Mouse (Mus musculus) large intestine, adult 2 months (tissue): ENCODE results near the gene Slc25a34. TPM values are rescaled to one million over a fixed set of nuclear protein-coding genes. Genes with fewer than 3 reads are reported as not detected.

ENCODE experiments used
- DNase-seq: peaks from one replicate; pipeline ENCODE4 v3.0.0-alpha.2; 2012; ENCODE audit warnings: low read depth, low spot score
- whole genome bisulfite sequencing: fragments of 180-500 bp; shearing (Covaris S2); methylation state at CpG from one replicate; pipeline ENCODE4 v1.1.7; 2018; 5-methylcytosine and 5-hydroxymethylcytosine counted together
- polyA plus RNA-seq: library from polyadenylated mRNA; depleted of rRNA; stranded (reverse); fragments of >200 nt; gene quantifications from 2 replicates; pipeline ENCODE4 v1.2.3, GENCODE M21; 2012; rRNA removed

The Slc25a34 gene
- polyA plus RNA-seq: 7.4 and 16.4 TPM in 2 replicates

DNA sequence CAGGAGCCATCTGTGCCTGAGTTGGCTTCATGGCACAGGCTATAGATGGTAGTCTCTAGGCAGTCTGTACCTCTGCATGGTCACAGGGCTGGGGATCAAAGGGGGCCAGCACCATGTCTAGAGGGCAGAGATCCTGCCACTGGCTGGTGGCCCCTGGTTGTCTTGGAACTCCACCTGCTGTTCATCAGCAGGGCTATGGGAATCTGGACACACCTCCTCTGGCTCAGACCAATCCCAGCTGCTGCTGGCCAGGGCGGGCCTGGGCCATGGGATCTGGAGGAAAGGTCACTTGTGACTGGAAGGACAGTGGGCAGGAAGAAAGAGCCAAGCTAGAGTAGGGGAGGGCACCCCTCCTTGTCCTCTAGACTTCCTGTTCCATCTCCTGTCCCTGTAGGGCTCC lies at the start of gene Slc25a34:
Gene Slc25a34, minus strand, starts transcription at position 156 of the 400 bp plus-strand sequence.
- no peak for DNase-seq
- WGBS: 0% methylated on average over 1 of the region's 1 CpGs

DNA sequence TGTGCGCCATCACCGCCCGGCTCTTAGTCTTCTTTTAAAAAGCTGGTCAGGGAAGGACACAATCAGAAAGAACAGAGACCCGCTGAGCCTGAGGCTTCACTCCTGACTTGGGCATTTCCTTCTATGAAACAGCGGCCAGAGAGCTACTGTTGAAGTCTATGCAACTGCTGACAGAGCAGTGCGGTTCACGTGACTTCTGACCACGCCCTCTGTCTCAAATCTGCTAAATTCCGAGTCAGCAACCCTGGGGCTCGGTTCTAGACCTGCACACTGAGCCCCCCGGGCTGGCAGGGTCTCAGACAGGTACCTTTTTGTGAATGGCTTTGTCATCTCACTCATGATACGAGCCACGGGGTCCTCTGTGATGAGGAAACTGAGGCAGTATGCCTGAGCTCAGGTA lies 48.7 kb upstream of the Slc25a34 start:
- 73% methylated on average over 13 of the region's 13 CpGs for WGBS
- DNase-seq: no peak

DNA sequence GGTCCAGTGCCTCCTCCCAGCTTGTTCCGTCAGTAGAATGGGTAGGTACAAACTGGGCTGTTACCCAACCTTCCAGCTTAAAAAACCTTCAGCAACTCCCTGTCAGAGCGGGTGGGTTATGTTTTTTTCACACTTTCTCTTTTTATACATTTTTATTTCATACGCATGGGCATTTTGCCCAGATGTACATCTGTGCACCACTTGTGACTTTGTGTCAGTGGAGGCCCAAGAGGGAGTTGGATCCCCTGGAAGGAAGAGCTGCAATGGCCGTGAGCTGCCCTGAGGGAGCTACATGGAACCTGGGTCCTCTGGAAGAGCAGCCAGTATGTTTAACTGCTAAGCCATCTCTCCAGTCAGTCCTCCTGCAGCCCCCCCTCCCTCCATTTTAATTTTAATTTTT lies 47.8 kb upstream of the Slc25a34 start:
- WGBS: 81% methylated on average over 4 of the region's 4 CpGs
- no peak for DNase-seq

DNA sequence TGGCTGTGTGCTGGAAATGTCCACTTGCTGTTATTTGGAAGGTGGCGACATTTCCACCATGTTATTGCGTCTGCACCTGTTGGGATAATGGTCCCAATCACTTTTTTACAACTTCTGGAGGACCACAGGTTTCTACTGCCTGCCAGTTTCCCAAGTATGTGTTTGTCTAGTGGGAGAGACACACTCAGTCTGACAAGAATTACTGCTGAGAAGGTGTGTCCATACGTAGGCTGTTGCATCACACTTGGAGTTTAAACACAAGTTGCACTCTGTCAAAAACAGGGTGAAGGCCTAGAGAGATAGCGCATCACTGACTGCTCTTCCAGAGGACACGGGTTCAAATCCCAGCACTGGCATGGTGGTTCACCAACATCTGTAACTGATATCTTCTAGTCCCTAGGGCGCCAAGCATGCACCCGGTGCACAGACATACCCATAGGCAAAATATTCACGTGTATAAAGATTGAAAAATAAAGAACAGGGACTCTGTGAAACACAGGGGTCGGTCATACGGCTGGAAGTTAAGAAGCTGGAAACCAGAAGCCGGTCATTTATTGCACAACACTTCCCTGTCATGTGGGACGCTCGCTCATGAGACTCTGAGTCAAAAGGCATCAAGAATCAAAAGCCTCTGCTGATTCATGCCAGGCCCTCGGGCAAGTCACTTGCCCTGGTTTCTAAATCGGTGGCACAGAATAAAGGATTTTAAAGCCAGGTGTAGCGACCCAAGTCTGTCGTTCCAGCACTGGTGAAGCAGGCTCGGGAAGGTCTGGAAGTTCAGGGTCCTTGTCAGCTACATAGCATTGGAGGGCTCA lies 46.5 kb upstream of the Slc25a34 start:
- WGBS: 64% methylated on average over 18 of the region's 18 CpGs
- peak; percentile 42 for DNase-seq

DNA sequence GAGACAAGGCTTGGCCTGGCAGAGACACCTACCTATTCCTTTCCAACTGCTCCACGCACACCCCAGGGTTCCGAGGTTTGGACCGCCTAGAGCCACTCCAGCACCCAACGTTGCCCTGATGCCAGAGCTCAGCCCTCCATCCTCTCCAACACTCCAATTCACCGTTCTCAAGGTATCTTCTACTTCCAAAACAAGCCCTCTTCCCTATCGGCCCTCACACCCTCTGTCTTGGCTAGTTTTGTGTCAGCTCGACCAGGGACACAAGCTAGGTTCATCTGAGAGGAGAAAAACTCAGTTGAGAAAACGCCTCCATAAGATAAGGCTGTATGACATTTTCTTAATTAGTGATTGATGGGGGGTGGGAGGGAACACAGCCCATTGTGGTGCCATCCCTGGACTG lies 41.2 kb upstream of the Slc25a34 start, which contains the start of gene Plekhm2:
Gene Plekhm2, minus strand, starts transcription at position 101 of the 400 bp plus-strand sequence.
- no peak for DNase-seq
- 81% methylated on average over 8 of the region's 8 CpGs for WGBS

DNA sequence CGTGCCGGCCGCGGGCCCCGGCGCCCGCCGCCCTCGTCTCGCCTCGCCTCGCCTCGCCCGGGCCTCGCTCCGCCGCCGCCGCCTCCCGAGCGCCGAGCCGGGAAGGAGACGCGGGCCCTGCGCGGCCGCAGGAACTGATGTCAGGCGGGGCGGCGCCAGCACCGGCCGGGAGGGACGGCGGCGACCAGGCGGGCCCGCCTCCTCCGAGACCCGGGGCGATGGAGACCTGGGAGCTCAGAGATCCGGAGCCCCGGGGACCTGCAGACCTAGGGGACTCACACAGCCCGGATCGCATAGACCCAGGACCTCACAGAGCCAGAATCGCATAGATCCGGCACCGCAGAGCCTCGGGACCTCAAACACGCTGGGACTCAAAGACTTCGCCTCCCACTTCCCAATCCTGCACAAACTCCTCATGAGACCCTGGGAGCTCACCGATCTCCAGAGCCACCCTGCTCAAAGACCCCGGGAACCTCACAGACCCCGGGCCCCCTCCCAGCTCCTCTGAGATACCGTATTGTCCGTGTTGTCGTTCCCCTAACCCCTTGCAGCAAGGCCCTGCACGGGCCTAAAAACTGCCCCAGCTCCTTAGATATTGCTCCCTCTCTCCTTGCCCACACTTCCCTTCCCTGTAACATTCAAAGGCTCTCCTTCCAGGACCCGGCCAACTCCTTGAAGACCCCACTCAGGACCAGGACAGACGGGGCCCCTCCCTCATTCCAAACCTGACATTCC lies 40.6 kb upstream of the Slc25a34 start:
- DNase-seq: peak; percentile 32
- 1% methylated on average over 60 of the region's 60 CpGs for WGBS

DNA sequence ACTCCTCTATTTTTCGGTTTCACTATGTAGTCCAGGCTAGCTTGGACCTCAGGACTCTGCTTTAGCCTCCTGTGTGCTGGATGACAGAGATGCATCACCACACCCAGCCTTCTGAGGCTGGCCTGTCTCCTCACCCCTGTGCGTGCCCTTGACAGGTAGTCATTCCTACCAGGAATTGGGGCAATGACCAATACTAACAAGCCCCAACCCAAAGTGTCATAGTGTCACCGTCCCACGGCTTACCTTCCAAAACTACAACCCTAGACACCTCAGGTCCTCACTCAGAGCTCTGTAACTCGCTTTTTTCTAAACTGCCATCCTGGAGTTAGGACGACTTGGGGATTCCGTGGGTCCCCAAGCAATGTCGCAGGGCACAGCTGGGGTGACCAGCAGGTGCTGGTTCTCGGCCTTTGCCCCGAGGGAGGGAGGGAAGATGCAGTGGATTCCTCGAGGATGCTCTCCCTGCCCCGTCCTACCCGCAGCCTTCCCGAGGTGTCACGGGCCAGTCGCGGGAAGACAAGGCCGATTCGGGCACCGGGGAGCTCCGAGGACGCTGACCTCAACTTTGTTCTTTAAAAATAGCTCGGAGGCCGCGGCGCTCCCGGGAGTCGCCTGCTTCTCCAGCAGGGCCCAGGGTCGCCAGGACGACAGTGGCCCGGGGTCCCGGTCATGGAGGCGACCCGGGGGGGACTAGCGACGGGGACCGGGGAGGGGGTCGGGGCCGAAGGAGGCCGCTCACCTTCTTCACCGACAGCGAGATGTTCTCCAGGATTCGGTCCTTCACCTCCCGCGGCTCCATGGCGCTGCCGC lies 39.7 kb upstream of the Slc25a34 start:
- DNase-seq: no peak

DNA sequence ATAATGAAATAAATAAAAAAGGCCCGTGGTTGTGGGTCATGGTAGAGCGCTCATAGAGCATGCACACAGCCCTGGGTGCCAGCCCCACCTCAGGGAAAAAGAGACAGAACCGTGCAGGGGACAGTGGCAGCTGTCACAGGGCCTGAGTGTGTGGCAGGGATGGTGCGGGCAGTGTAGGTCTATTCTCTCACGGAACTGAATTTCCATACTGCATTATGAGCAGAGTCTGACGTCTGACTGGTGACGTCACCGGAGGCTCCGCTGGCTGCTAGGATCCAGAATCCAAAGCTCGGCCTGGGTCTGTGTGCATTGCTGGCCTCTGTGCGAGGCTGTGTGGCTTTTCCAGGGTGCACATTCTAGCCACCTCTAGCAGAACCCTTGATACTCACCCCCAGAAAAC lies 37.3 kb upstream of the Slc25a34 start:
- no peak for DNase-seq
- 92% methylated on average over 11 of the region's 11 CpGs for WGBS

More for the DNA sequence above, 39.7 kb upstream of the Slc25a34 start:
- WGBS: 2% methylated on average over 45 of the region's 47 CpGs

DNA sequence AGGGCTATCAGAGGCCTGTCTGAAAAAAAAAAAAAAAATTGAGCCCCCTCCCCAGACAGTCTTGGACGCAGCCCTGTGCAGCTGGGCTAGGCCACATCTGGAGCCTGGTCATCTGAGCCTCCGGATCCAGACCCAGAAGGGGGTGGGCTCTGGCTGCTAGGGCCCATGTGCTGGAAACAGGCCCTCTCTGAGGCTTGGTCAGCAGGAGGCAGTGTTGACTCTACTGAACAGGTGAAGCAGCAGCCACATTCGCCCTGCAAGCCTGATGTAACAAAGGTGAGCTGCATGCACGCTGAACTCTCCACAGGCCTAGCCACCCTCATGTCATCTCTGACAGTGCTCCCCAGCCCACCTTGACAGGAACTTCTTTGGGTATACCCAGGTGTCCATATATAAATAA lies 36.1 kb upstream of the Slc25a34 start:
- no peak for DNase-seq
- 90% methylated on average over 4 of the region's 4 CpGs for WGBS

DNA sequence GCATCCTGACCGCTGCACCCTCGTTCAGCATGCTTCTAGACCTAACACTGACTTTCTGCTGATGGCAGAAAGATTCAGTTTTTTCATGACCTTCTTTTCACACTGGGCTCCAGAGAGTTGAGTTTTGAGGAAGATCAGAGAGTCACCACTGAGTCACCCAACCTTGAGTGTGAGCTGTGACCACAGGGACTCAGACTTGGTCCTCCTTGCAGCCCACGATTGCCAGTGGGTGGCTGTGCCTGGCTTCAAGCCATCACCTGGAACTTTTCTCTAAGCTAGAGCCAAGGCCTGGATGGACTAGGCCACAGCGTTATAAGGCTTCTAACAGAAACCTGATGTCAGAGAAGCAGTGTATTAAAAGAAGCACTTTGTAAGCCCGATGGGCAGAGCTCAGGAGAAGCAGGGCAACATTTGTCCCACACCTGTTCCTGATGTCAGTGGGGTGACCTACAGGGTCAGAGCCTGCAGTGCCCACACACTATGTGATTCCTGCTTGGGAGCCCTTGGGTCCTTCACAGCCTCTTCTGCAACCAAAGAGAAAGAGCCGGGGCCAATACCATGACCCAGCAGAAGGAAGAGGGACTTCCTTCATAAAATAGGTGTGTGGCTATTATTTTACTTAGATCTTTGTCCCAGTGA lies 35.3 kb upstream of the Slc25a34 start:
- 82% methylated on average over 6 of the region's 6 CpGs for WGBS

DNA sequence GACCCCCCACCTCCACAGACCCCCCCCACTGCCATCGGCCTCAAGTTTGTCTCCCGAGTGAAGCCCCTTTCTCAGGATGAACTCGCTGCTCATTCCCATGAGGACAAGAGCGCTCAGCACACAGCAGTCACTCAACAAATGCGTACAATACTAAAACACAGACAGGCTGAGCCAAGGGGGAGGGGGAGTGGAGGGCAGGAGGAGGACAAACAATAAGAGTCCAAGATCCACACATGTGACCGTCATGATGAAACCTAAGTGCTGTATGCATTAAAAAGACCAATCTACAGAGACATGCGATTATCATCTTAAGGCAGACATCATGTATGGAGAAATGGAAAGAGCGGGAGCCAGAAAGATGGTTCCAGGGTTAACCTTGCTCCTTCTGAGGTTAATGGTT lies 33.3 kb upstream of the Slc25a34 start:
- DNase-seq: no peak
- WGBS: 83% methylated on average over 8 of the region's 8 CpGs

More for the DNA sequence above, 35.3 kb upstream of the Slc25a34 start:
- DNase-seq: no peak

DNA sequence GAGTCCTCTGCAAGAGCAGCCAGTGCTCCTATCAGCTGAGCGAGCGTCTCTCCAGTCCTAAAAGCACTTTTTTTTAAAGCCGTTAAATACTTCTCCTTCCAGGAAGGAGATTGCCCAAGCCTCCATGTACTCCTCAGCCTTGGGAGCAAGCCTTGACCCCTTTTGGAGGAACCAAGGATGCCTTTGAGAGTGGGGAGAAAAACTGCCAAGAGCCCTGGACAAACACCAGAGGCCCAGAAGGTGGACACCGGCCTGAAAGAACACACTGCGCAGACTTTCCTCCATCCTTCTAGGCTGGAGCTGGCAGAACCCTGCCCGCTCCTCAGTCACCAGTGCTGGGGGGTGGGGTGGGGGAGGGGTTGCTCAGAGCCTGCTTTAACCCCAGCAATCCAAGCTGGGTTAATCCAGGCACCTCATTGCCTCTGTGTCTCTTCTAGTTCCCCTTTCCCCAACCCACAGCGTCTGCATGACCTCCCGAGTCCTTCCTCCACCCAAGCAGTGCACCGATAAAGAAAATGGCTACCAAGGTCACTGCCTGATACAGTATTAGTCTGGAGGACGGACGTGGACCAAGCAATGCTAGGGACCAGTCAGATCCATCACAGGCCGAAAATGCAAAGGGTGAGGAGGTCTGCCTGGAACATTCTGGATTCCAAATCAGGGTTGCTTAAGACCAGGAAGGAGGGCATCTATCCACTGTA lies 32.4 kb upstream of the Slc25a34 start:
- 81% methylated on average over 12 of the region's 12 CpGs for WGBS
- no peak for DNase-seq

DNA sequence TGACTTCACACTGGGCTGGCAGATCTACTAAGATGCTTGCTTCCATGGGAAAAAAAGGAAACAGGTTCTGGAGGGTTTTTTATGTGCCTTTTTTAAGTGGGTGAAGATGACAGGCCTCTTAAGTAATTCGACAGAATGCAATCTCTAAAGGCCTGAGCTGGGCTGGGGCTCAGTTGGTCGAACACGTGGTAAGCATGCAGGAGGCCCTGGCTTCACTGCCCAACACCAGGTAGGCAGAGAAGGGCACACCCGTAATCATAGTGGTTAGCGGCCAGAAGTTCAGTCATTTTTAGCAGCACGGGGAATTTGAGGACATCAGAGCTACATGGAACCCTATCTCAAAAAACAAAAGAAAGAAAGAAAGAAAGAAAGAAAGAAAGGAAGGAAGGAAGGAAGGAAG lies 30.9 kb upstream of the Slc25a34 start:
- 84% methylated on average over 6 of the region's 6 CpGs for WGBS
- no peak for DNase-seq

DNA sequence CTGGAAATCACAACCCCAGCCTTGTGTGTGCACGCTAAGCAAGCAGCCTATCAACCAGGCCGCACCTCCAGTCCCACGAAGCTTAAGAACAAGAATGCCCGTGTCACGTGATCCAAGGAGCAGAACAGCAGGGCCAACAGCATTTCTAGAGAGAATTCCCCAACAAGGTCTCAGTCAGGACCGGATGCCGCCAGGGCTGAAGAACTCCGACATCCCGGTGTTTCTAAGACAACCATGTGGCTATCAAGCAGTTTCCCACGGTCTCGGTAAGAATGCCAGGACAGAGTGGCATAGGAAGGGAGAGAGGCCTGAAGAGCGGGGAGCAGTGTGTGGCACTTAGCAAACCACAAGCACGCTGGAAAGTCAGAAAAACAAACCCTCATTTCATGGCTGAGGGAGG lies 30.2 kb upstream of the Slc25a34 start:
- no peak for DNase-seq
- 94% methylated on average over 13 of the region's 13 CpGs for WGBS

DNA sequence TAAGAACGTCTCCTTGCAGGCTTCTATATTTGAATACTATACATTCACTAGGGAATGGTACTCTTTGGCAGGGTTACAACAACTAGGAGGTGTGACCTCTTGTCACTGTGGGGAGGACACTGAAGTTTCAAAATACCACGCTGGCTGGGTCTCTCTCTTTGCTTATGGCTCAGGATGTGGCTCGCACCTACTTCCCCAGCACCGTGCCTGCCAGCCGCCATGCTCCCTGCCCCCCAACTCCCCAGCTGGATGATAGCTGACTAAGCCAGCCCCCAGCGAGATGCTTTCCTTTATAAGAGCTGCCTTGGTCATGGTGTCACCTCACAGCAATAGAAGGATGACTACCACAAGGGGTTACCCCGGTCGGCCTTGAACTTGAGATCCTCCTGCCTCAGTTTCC lies 29.4 kb upstream of the Slc25a34 start:
- no peak for DNase-seq
- WGBS: 83% methylated on average over 8 of the region's 8 CpGs

DNA sequence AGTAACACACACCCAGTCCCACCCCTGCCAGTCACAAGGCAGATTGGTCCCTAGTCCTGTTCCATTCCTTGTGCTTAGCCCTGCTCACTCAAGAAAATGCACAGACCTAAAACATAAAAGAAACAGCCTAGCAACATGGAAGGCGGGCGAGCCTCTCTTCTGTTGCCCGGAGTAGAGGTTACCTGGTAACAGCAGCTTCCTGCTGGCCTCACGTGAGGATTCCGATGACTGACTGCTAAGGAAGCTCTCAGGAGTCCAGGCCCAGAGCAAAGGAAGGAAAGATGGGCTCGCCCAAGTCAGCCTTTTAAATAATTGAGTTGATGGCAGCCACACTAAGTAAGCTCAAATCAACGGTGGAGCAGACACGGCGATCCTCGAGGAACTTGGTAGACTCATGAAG lies 28.3 kb upstream of the Slc25a34 start:
- 86% methylated on average over 10 of the region's 10 CpGs for WGBS
- no peak for DNase-seq

DNA sequence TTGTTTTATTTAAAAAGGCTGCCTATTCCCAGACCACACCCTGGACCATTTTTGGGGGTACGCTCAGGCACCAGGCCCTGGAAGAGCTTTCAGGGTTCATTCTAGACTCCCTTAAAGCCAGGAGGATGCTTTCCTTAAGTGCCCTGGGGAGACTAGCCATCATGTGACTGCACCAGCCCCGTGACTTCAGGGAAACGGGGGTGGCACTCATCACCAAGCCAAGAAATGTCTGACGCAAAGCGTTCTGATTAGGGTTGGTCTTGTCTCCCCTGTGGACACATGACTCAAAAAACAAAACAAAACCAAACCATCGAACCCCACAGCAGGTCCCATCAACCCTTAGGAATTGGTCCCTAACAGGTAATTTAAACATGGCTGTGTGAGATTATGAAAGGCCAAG lies 27.7 kb upstream of the Slc25a34 start:
- 85% methylated on average over 6 of the region's 6 CpGs for WGBS
- DNase-seq: no peak

DNA sequence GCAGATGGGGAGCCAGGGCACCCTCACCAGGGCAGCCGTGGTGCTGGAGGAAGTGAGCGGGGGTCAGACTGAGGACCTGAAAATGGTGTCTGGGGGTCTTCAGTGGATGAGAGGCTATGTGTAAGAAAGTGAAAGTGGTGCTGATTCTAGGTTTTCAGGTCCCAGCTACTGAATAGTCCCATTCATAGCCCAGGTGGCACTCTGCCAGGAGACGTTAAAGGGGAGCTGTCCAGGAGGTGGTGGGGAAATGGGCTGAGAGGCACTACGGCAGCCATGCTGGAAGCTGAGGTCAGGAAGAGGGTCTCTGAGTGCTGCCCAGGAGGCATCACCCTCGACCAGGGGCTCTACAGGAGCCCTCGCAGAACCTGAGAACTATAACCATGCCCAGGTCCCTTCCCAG lies 25.6 kb upstream of the Slc25a34 start:
- DNase-seq: no peak
- WGBS: 59% methylated on average over 6 of the region's 6 CpGs

DNA sequence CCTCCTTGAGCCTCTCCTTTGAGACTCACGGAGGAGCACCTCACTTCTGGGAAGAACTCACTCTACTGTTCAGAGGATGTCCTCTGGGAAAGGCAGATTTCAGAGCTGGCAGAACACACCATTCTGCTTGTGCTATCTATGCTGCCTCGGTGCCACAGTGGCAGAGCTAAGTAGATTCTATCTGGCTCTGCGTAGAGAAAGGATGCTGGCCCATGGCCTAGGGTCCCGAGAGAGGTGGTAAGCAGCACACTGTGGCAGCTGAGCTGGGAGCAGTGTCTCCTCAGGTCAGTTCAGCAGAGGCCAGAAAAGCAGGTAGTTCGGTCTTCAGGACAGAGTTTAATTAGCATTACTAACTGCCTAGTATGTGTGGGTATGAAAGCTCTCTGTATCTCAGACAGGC lies 24.6 kb upstream of the Slc25a34 start:
- DNase-seq: no peak
- WGBS: 96% methylated on average over 5 of the region's 5 CpGs
